Mouse (Mus musculus): Measurements from ENCODE around the gene Chst1.

DNA sequence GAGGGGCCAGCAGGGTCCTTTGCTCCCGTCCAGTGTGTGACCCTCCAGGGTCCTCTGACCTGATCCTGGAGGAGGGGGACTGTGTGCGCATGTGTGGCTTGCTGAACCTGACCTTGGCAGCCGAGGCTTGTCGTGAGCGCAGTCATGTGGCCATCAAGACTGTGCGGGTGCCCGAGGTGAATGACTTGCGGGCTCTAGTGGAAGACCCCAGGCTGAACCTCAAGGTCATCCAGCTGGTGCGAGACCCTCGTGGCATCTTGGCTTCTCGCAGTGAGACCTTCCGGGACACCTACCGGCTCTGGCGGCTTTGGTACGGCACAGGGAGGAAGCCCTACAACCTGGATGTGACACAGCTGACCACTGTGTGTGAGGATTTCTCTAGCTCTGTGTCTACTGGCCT is 14.1 kb downstream of the Chst1 start:
- TF ChIP-seq CTCF (IDR thresholded peaks at IDR 0.05; ENCODE audit: extremely low read depth, insufficient read length, insufficient replicate concordance, low read depth, low read length) (no peak), POLR2A (IDR thresholded peaks at IDR 0.05; ENCODE audit: low read depth, low read length) (no peak)

Measured in small intestine, adult 2 months (tissue).